Mouse (Mus musculus) spleen, postnatal 36 days (tissue): Measurements from ENCODE around the gene Olfr220.
A peak's percentile ranks its signal among the peaks of the same experiment; 100 is the strongest.

ENCODE experiments used
- DNase-seq, 2 experiments: peaks; one replicate each; pipeline ENCODE4 v3.0.0; 2022; ENCODE audit warnings: low spot score in 2 of 2, mixed read lengths in 1 of 2

Olfr220 gene

GRCm38 (mm10) chr1:174441782-174442181 lies at the start of gene Olfr220:
Olfr220 (plus strand) TSS chr1:174442082.
- DNase-seq = no peak

GRCm38 (mm10) chr1:174422959-174423358 lies 18.9 kb upstream of the Olfr220 start:
- no peak for DNase-seq

- no peak for DNase-seq
These were observed 18.1 kb upstream of the Olfr220 start, which contains the start of gene Olfr414 for GRCm38 (mm10) chr1:174423764-174424163. Olfr414 (plus strand) TSS chr1:174424064.

GRCm38 (mm10) chr1:174426180-174426986 lies 15.5 kb upstream of the Olfr220 start:
- no peak for DNase-seq

GRCm38 (mm10) chr1:174427402-174427801 lies 14.5 kb upstream of the Olfr220 start:
- DNase-seq = no peak

GRCm38 (mm10) chr1:174428407-174428806 lies 13.5 kb upstream of the Olfr220 start:
- no peak for DNase-seq

- no peak for DNase-seq
These were observed 7.8 kb upstream of the Olfr220 start for GRCm38 (mm10) chr1:174434121-174434520.

GRCm38 (mm10) chr1:174455100-174455499 lies 13.2 kb downstream of the Olfr220 start:
- no peak for DNase-seq

GRCm38 (mm10) chr1:174465385-174465784 lies 23.5 kb downstream of the Olfr220 start:
- no peak for DNase-seq

GRCm38 (mm10) chr1:174466240-174466639 lies 24.4 kb downstream of the Olfr220 start:
- DNase-seq = no peak

GRCm38 (mm10) chr1:174469736-174470135 lies 27.9 kb downstream of the Olfr220 start:
- peak; percentile 8 for DNase-seq

GRCm38 (mm10) chr1:174482567-174482966 lies 40.7 kb downstream of the Olfr220 start:
- DNase-seq = no peak

GRCm38 (mm10) chr1:174500064-174500463 lies 58.2 kb downstream of the Olfr220 start:
- DNase-seq = no peak
